Mouse (Mus musculus) kidney, embryonic 15.5 days (tissue): ENCODE results near the gene Neurl3. TPM values are rescaled to one million over a fixed set of nuclear protein-coding genes. Genes with fewer than 3 reads are reported as not detected.

Experiments
- ATAC-seq: fragments of 200-750 bp; cut with Nextera tagmentation; replicated peaks from 2 replicates; pipeline ENCODE4 v1.8.0; 2017; ENCODE audit warnings: moderate TSS enrichment; ENCODE audit not compliant: low FRiP score
- H3K27ac ChIP-seq: fragments of 300-500 bp; sonication (generic); 2 replicates; pipeline ENCODE4 v1.5.1; 2015; ENCODE audit warnings: mild to moderate bottlenecking, inconsistent platforms
- H3K27me3 ChIP-seq: fragments of 300-500 bp; sonication (generic); 2 replicates; pipeline ENCODE4 v1.6.1; 2015; ENCODE audit warnings: inconsistent platforms
- H3K36me3 ChIP-seq: fragments of 300-500 bp; sonication (generic); 2 replicates; pipeline ENCODE4 v1.6.1; 2015; ENCODE audit warnings: inconsistent platforms
- H3K4me1 ChIP-seq: fragments of 300-500 bp; sonication (generic); 2 replicates; pipeline ENCODE4 v1.6.1; 2015; ENCODE audit warnings: inconsistent platforms
- H3K4me2 ChIP-seq: fragments of 300-500 bp; sonication (generic); 2 replicates; pipeline ENCODE4 v1.6.1; 2015; ENCODE audit warnings: moderate library complexity, mild to moderate bottlenecking, inconsistent platforms
- H3K4me3 ChIP-seq: fragments of 300-500 bp; sonication (generic); replicated peaks from 2 replicates; pipeline ENCODE4 v1.5.1; 2015; ENCODE audit warnings: mild to moderate bottlenecking, inconsistent platforms
- H3K9ac ChIP-seq: fragments of 300-500 bp; sonication (generic); 2 replicates; pipeline ENCODE4 v1.6.1; 2015; ENCODE audit warnings: mild to moderate bottlenecking, inconsistent platforms
- H3K9me3 ChIP-seq: fragments of 300-500 bp; sonication (generic); replicated peaks from 2 replicates; pipeline ENCODE4 v1.6.1; 2016; ENCODE audit warnings: inconsistent platforms
- WGBS: fragments of 180-500 bp; shearing (Covaris S2); methylation state at CpG from one replicate; pipeline ENCODE4 v1.1.7; 2015; ENCODE audit warnings: mixed read lengths; 5-methylcytosine and 5-hydroxymethylcytosine counted together
- polyA plus RNA-seq: library from polyadenylated mRNA; unstranded; fragments of >200 nt; fragmentation: Nextera tagmentation; extraction: Ambion mirVana; gene quantifications from 2 replicates; pipeline ENCODE4 v1.2.1, GENCODE M21; 2015

Neurl3 gene
- polyA plus RNA-seq, 1 experiment from 2014 or later, result 16.6 TPM

- Histone ChIP-seq H3K4me2 (no peak overlapping the region), H3K9ac (no peak overlapping the region), H3K4me3 (no peak overlapping the region), H3K36me3 (0 out of 2 replicates have a peak, but pooled peaks cover 4% of the 10 kb centered on the region), H3K4me1 (peaks cover 49% of the 10 kb centered on the region), H3K27me3 (no peaks in the 10 kb centered on the region), H3K27ac (no peak overlapping the region), H3K9me3 (no peaks in the 10 kb centered on the region)
- ATAC-seq, result no peak
- 97% methylated on average over 3 of the region's 3 CpGs for WGBS
Measured at GRCm38 (mm10) chr1:36267595-36267994, 6.9 kb downstream of the Neurl3 start.

GRCm38 (mm10) chr1:36266293-36266692 lies 8.2 kb downstream of the Neurl3 start:
- Histone ChIP-seq H3K27ac (no peak overlapping the region), H3K4me3 (no peak overlapping the region)
- ATAC-seq, result no peak

GRCm38 (mm10) chr1:36263833-36264488 lies 10.5 kb downstream of the Neurl3 start:
- H3K36me3 ChIP-seq, result 0 out of 2 replicates have a peak, but pooled peaks cover 4% of the 10 kb centered on the region
- H3K27me3 ChIP-seq, result no peaks in the 10 kb centered on the region
- H3K9me3 ChIP-seq, result 0 out of 2 replicates have a peak, but pooled peaks cover 4% of the 10 kb centered on the region
- H3K4me2 ChIP-seq, result peak overlapping the region; percentile 27
- H3K27ac ChIP-seq, result peak overlapping the region; percentile 83
- peaks cover 13% of the 10 kb centered on the region for H3K4me1 ChIP-seq
- WGBS, result 52% methylated on average over 13 of the region's 13 CpGs
- no peak overlapping the region for H3K9ac ChIP-seq
- ATAC-seq, result no peak
- H3K4me3 ChIP-seq, result no peak overlapping the region

More at GRCm38 (mm10) chr1:36266293-36266692, 8.2 kb downstream of the Neurl3 start:
- H3K4me2 ChIP-seq, result no peak overlapping the region
- peaks cover 36% of the 10 kb centered on the region for H3K4me1 ChIP-seq
- 82% methylated on average over 6 of the region's 6 CpGs for WGBS
- no peaks in the 10 kb centered on the region for H3K27me3 ChIP-seq
- H3K9me3 ChIP-seq, result no peaks in the 10 kb centered on the region
- H3K36me3 ChIP-seq, result 0 out of 2 replicates have a peak, but pooled peaks cover 4% of the 10 kb centered on the region
- H3K9ac ChIP-seq, result no peak overlapping the region

GRCm38 (mm10) chr1:36261708-36262504 lies 12.6 kb downstream of the Neurl3 start:
- Histone ChIP-seq H3K27me3 (no peaks in the 10 kb centered on the region), H3K36me3 (no peaks in the 10 kb centered on the region), H3K4me1 (peaks cover 11% of the 10 kb centered on the region), H3K4me3 (no peak overlapping the region), H3K27ac (no peak overlapping the region), H3K9me3 (0 out of 2 replicates have a peak, but pooled peaks cover 4% of the 10 kb centered on the region), H3K4me2 (no peak overlapping the region), H3K9ac (no peak overlapping the region)
- 78% methylated on average over 19 of the region's 19 CpGs for WGBS
- no peak for ATAC-seq

GRCm38 (mm10) chr1:36260418-36260817 lies 14.1 kb downstream of the Neurl3 start:
- WGBS, result 96% methylated on average over 1 of the region's 1 CpGs
- Histone ChIP-seq H3K27me3 (no peaks in the 10 kb centered on the region), H3K4me1 (peaks cover 17% of the 10 kb centered on the region), H3K4me2 (no peak overlapping the region), H3K27ac (no peak overlapping the region), H3K9me3 (0 out of 2 replicates have a peak, but pooled peaks cover 10% of the 10 kb centered on the region), H3K36me3 (no peaks in the 10 kb centered on the region), H3K4me3 (no peak overlapping the region), H3K9ac (no peak overlapping the region)
- ATAC-seq, result no peak

- 90% methylated on average over 2 of the region's 2 CpGs for WGBS
- peaks cover 18% of the 10 kb centered on the region for H3K4me1 ChIP-seq
Measured at GRCm38 (mm10) chr1:36259281-36259680, 15.2 kb downstream of the Neurl3 start.

GRCm38 (mm10) chr1:36258631-36259030 lies 15.8 kb downstream of the Neurl3 start:
- Histone ChIP-seq H3K4me2 (no peak overlapping the region), H3K36me3 (no peaks in the 10 kb centered on the region), H3K4me1 (peaks cover 17% of the 10 kb centered on the region), H3K27me3 (no peaks in the 10 kb centered on the region), H3K9me3 (0 out of 2 replicates have a peak, but pooled peaks cover 10% of the 10 kb centered on the region), H3K9ac (no peak overlapping the region), H3K27ac (no peak overlapping the region), H3K4me3 (no peak overlapping the region)
- WGBS, result 70% methylated on average over 2 of the region's 2 CpGs
- ATAC-seq, result no peak

More at GRCm38 (mm10) chr1:36259281-36259680, 15.2 kb downstream of the Neurl3 start:
- ATAC-seq, result no peak
- no peak overlapping the region for H3K4me2 ChIP-seq
- no peak overlapping the region for H3K4me3 ChIP-seq
- H3K27ac ChIP-seq, result no peak overlapping the region
- no peaks in the 10 kb centered on the region for H3K27me3 ChIP-seq
- no peak overlapping the region for H3K9ac ChIP-seq
- H3K9me3 ChIP-seq, result 0 out of 2 replicates have a peak, but pooled peaks cover 10% of the 10 kb centered on the region
- H3K36me3 ChIP-seq, result no peaks in the 10 kb centered on the region

- WGBS, result 92% methylated on average over 8 of the region's 8 CpGs
- no peak for ATAC-seq
Measured at GRCm38 (mm10) chr1:36257276-36257675, 17.2 kb downstream of the Neurl3 start.

GRCm38 (mm10) chr1:36255871-36256640 lies 18.4 kb downstream of the Neurl3 start:
- H3K4me1 ChIP-seq, result peaks cover 22% of the 10 kb centered on the region
- H3K36me3 ChIP-seq, result no peaks in the 10 kb centered on the region
- ATAC-seq, result no peak
- WGBS, result 28% methylated on average over 20 of the region's 20 CpGs
- peak overlapping the region; percentile 59 for H3K4me2 ChIP-seq
- H3K27ac ChIP-seq, result peak overlapping the region; percentile 50
- H3K9me3 ChIP-seq, result 0 out of 2 replicates have a peak, but pooled peaks cover 10% of the 10 kb centered on the region
- no peak overlapping the region for H3K4me3 ChIP-seq
- no peaks in the 10 kb centered on the region for H3K27me3 ChIP-seq
- H3K9ac ChIP-seq, result no peak overlapping the region

More at GRCm38 (mm10) chr1:36257276-36257675, 17.2 kb downstream of the Neurl3 start:
- Histone ChIP-seq H3K4me3 (no peak overlapping the region), H3K9ac (no peak overlapping the region), H3K36me3 (no peaks in the 10 kb centered on the region), H3K4me2 (no peak overlapping the region), H3K9me3 (0 out of 2 replicates have a peak, but pooled peaks cover 10% of the 10 kb centered on the region), H3K27me3 (no peaks in the 10 kb centered on the region), H3K4me1 (peaks cover 17% of the 10 kb centered on the region), H3K27ac (no peak overlapping the region)

- peak overlapping the region; percentile 59 for H3K4me2 ChIP-seq
- H3K27me3 ChIP-seq, result no peaks in the 10 kb centered on the region
- H3K27ac ChIP-seq, result peak overlapping the region; percentile 81
- H3K9ac ChIP-seq, result 0 out of 2 replicates have a peak overlapping the region, but pooled peaks have one; percentile 12
- peak; percentile 48 for ATAC-seq
- H3K4me1 ChIP-seq, result peaks cover 22% of the 10 kb centered on the region
- H3K36me3 ChIP-seq, result no peaks in the 10 kb centered on the region
- H3K4me3 ChIP-seq, result peak overlapping the region; percentile 34
- 0 out of 2 replicates have a peak, but pooled peaks cover 10% of the 10 kb centered on the region for H3K9me3 ChIP-seq
- 3% methylated on average over 25 of the region's 25 CpGs for WGBS
Measured at GRCm38 (mm10) chr1:36254635-36255360, 19.7 kb downstream of the Neurl3 start.

GRCm38 (mm10) chr1:36252791-36253190 lies 21.7 kb downstream of the Neurl3 start:
- Histone ChIP-seq H3K4me3 (no peak overlapping the region), H3K9me3 (0 out of 2 replicates have a peak, but pooled peaks cover 6% of the 10 kb centered on the region), H3K27me3 (no peaks in the 10 kb centered on the region), H3K4me2 (no peak overlapping the region), H3K36me3 (no peaks in the 10 kb centered on the region), H3K27ac (no peak overlapping the region), H3K4me1 (peaks cover 22% of the 10 kb centered on the region), H3K9ac (no peak overlapping the region)
- 6% methylated on average over 6 of the region's 6 CpGs for WGBS
- ATAC-seq, result peak; percentile 38; the same call in 1 of the 2 replicates
